Comparison of ENCODE assay signal across 8 mouse cellular contexts in genomic region chr11:103920665-103921064, GRCm38 (mm10). TPM values are rescaled to one million over a fixed set of nuclear protein-coding genes. Genes with fewer than 3 reads are reported as not detected.
DNase-seq lines count a peak whose midpoint lies in the region; ATAC-seq and TF ChIP-seq lines count a peak whose summit lies in the region.

No protein-coding gene starts in this region.

- H3K27me3 ChIP-seq in C2C12 (ENCODE audit: control insufficient read depth, insufficient read depth, insufficient read length) = no peaks in the 10 kb centered on the region
- H3K27me3 ChIP-seq in embryonic facial prominence, embryonic 11.5 days (ENCODE audit: control insufficient read depth, insufficient read depth, low read length) = no peaks in the 10 kb centered on the region

- H3K9me3 ChIP-seq in embryonic facial prominence, embryonic 11.5 days (replicated peaks; ENCODE audit: control insufficient read depth, low read length) = no peaks in the 10 kb centered on the region

- WGBS in embryonic facial prominence, embryonic 11.5 days = 68% methylated on average over 5 of the region's 5 CpGs
- 71% methylated on average over 5 of the region's 5 CpGs for WGBS in lung, adult 2 months

- peak; percentile 43 for DNase-seq in gastrocnemius, adult 2 months
- DNase-seq in gastrocnemius, adult 8-10 months (ENCODE audit: low spot score in 2 of 2) = no peak
- peak; percentile 72 for DNase-seq in embryonic facial prominence, embryonic 11.5 days (ENCODE audit: low spot score)
- DNase-seq in lung, adult 2 months = peak; percentile 50
- DNase-seq in left cerebral cortex, adult 8-10 months (ENCODE audit: low spot score in 2 of 2) = no peak
- no peak for DNase-seq in layer of hippocampus, adult 18-20 months (ENCODE audit: low spot score in 2 of 2)
- DNase-seq in left cerebral cortex, adult 9 months (ENCODE audit: low spot score in 2 of 2) = no peak

- no peak for ATAC-seq in embryonic facial prominence, embryonic 11.5 days (replicated peaks; ENCODE audit: insufficient number of reproducible peaks, low FRiP score, low TSS enrichment, low read depth)

- H3K27ac ChIP-seq in gastrocnemius, adult 2 months = no peak overlapping the region
- H3K27ac ChIP-seq in embryonic facial prominence, embryonic 11.5 days (replicated peaks; ENCODE audit: low read depth, low read length) = no peak overlapping the region

- intact Hi-C loops in gastrocnemius, adult 2 months (cut with DNase I) = no loop called here

- no peaks in the 10 kb centered on the region for H3K79me2 ChIP-seq in C2C12 (ENCODE audit: control insufficient read depth, insufficient read depth)

- no peak for TF ChIP-seq CTCF in gastrocnemius, adult 2 months (IDR thresholded peaks at IDR 0.05)
- TF ChIP-seq CTCF in C2C12 (IDR thresholded peaks at IDR 0.05; ENCODE audit: control insufficient read depth, insufficient read depth, insufficient read length) = no peak
- no peak for TF ChIP-seq CTCF in lung, adult 2 months (IDR thresholded peaks at IDR 0.05; ENCODE audit: insufficient read depth, low read length)

- no peak overlapping the region for H3K4me2 ChIP-seq in embryonic facial prominence, embryonic 11.5 days (ENCODE audit: low read depth, low read length)

- H3ac ChIP-seq in C2C12 (ENCODE audit: control insufficient read depth, insufficient read length, low read depth) = no peak overlapping the region

- H3K9ac ChIP-seq in embryonic facial prominence, embryonic 11.5 days (replicated peaks; ENCODE audit: low read length) = no peak overlapping the region

- H3K4me3 ChIP-seq in gastrocnemius, adult 2 months = no peak overlapping the region
- H3K4me3 ChIP-seq in C2C12 (ENCODE audit: insufficient read depth, poor library complexity, severe bottlenecking) = no peak overlapping the region
- no peak overlapping the region for H3K4me3 ChIP-seq in embryonic facial prominence, embryonic 11.5 days (ENCODE audit: low read depth, low read length)
- no peak overlapping the region for H3K4me3 ChIP-seq in lung, adult 2 months (replicated peaks; ENCODE audit: extremely low read depth, low read depth, low read length)

- no peaks in the 10 kb centered on the region for H3K4me1 ChIP-seq in embryonic facial prominence, embryonic 11.5 days (ENCODE audit: control insufficient read depth, insufficient read depth, low read length)
- no peaks in the 10 kb centered on the region for H3K4me1 ChIP-seq in lung, adult 2 months (ENCODE audit: control insufficient read depth, insufficient read depth, low read length)

- TF ChIP-seq POLR2A in lung, adult 2 months (IDR thresholded peaks at IDR 0.05; ENCODE audit: borderline replicate concordance, extremely low read depth, low read depth, low read length) = no peak

- no peaks in the 10 kb centered on the region for H3K79me3 ChIP-seq in C2C12 (ENCODE audit: low read depth)

- peaks cover 23% of the 10 kb centered on the region for H3K36me3 ChIP-seq in C2C12 (ENCODE audit: control insufficient read depth, insufficient read depth)
- no peaks in the 10 kb centered on the region for H3K36me3 ChIP-seq in embryonic facial prominence, embryonic 11.5 days (replicated peaks; ENCODE audit: control insufficient read depth, insufficient read depth, low read depth, low read length)

TF ChIP-seq in C2C12, 6 proteins besides CTCF, POLR2A, EP300 and RAD21:
- no peak for TF ChIP-seq MYOG (IDR thresholded peaks at IDR 0.05; ENCODE audit: control insufficient read depth, extremely low read depth, insufficient read length)
- peak; percentile 78 for TF ChIP-seq MAX (IDR thresholded peaks at IDR 0.05)

RNA-seq across cellular contexts. Expression of gene Nsf, which starts 33.2 kb away (rescaled TPM):
- total RNA-seq in gastrocnemius, adult 2 months (2021) = 10 to 100 TPM; 20.0 to 24.6 TPM
- 10 to 100 TPM; 16.2 to 24.2 (median 18.6) TPM for total RNA-seq in gastrocnemius, adult 8-10 months (2022)
- 25.1 TPM for polyA plus RNA-seq in C2C12 (2012; fragmentation: generic; extraction: Trizol)
- polyA plus RNA-seq in embryonic facial prominence, embryonic 11.5 days (2014; fragmentation: Nextera tagmentation; extraction: Ambion mirVana) = 46.5 and 47.6 TPM in 2 replicates
- 27.5 and 35.2 TPM in 2 replicates for polyA plus RNA-seq in lung, adult 2 months (2012; rRNA removed)
- total RNA-seq in left cerebral cortex, adult 8-10 months (2022) = 100 to 1,000 TPM; 917 to 958 (median 948) TPM
- 1,000 to 10,000 TPM; 1,253 to 1,269 TPM for total RNA-seq in layer of hippocampus, adult 18-20 months (2021)

RNA-seq across cellular contexts. Expression of gene Arf2, which starts 45.9 kb away (rescaled TPM):
- total RNA-seq in gastrocnemius, adult 2 months (2021) = 10 to 100 TPM; 14.3 to 23.3 TPM
- 10 to 100 TPM; 14.3 to 22.0 (median 16.8) TPM for total RNA-seq in gastrocnemius, adult 8-10 months (2022)
- 27.9 TPM for polyA plus RNA-seq in C2C12 (2012; fragmentation: generic; extraction: Trizol)
- polyA plus RNA-seq in embryonic facial prominence, embryonic 11.5 days (2014; fragmentation: Nextera tagmentation; extraction: Ambion mirVana) = 95.0 and 97.8 TPM in 2 replicates
- polyA plus RNA-seq in lung, adult 2 months (2012; rRNA removed) = 15.1 and 24.2 TPM in 2 replicates
- total RNA-seq in left cerebral cortex, adult 8-10 months (2022) = 10 to 100 TPM; 49.7 to 55.3 (median 54.3) TPM
- 10 to 100 TPM; 42.4 to 42.7 TPM for total RNA-seq in layer of hippocampus, adult 18-20 months (2021)

Comparison
In these comparisons a context has a peak if more than half of its experiments do, and no peak if none do; other contexts are left out.
1. DNase-seq: peak in gastrocnemius, adult 2 months (single experiment), embryonic facial prominence, embryonic 11.5 days (single experiment) and lung, adult 2 months (single experiment); none in gastrocnemius, adult 8-10 months (0 of 2), left cerebral cortex, adult 8-10 months (0 of 2), layer of hippocampus, adult 18-20 months (0 of 2) and left cerebral cortex, adult 9 months (0 of 2).
2. RNA of gene Nsf, which starts 33.2 kb away (total RNA-seq): 1,253 to 1,269 TPM in layer of hippocampus, adult 18-20 months and 917 to 958 TPM in left cerebral cortex, adult 8-10 months; 20.0 to 24.6 TPM in gastrocnemius, adult 2 months and 16.2 to 24.2 TPM in gastrocnemius, adult 8-10 months; every median in the first group is over 10 times any median in the second.